Mouse (Mus musculus) liver, postnatal 0 days (tissue): ENCODE results near the gene Pbld1. TPM values are rescaled to one million over a fixed set of nuclear protein-coding genes. Genes with fewer than 3 reads are reported as not detected.

Experiments used
- ATAC-seq: fragments of 200-750 bp; cut with Nextera tagmentation; 2 replicates; pipeline ENCODE4 v1.8.0; 2017; ENCODE audit warnings: mild to moderate bottlenecking, moderate library complexity
- DNase-seq: peaks from one replicate; pipeline ENCODE4 v3.0.0-alpha.2; 2016
- H3K27ac ChIP-seq: fragments of 300-500 bp; sonication (generic); 2 replicates; pipeline ENCODE4 v1.5.1; 2014; ENCODE audit warnings: antibody characterized with exemption, moderate library complexity, mild to moderate bottlenecking, low read depth
- H3K27me3 ChIP-seq: fragments of 300-500 bp; sonication (generic); 2 replicates; pipeline ENCODE4 v1.6.1; 2014; ENCODE audit warnings: low read length, control low read depth, mixed read lengths; ENCODE audit not compliant: insufficient read depth
- H3K36me3 ChIP-seq: fragments of 300-500 bp; sonication (generic); replicated peaks from 2 replicates; pipeline ENCODE4 v1.6.1; 2014; ENCODE audit warnings: mild to moderate bottlenecking, control low read depth, low read length, moderate library complexity, mixed read lengths; ENCODE audit not compliant: insufficient read depth
- H3K4me1 ChIP-seq: fragments of 300-500 bp; sonication (generic); 2 replicates; pipeline ENCODE4 v1.6.1; 2014; ENCODE audit warnings: antibody characterized with exemption, mild to moderate bottlenecking, control low read depth; ENCODE audit not compliant: insufficient read depth
- H3K4me2 ChIP-seq: fragments of 300-500 bp; sonication (generic); 2 replicates; pipeline ENCODE4 v1.6.1; 2014; ENCODE audit warnings: low read depth, mild to moderate bottlenecking, low read length, moderate library complexity, mixed read lengths
- H3K4me3 ChIP-seq: fragments of 300-500 bp; sonication (generic); 2 replicates; pipeline ENCODE4 v1.5.1; 2014; ENCODE audit warnings: low read depth, low read length
- H3K9ac ChIP-seq: fragments of 300-500 bp; sonication (generic); replicated peaks from 2 replicates; pipeline ENCODE4 v1.6.1; 2014; ENCODE audit warnings: mild to moderate bottlenecking, moderate library complexity
- H3K9me3 ChIP-seq: fragments of 300-500 bp; sonication (generic); 2 replicates; pipeline ENCODE4 v1.6.1; 2016; ENCODE audit warnings: mild to moderate bottlenecking, control low read depth, low read length, mixed read lengths
- CTCF ChIP-seq: sonication (generic); IDR thresholded peaks from 2 replicates; pipeline ENCODE4 v1.5.1; 2016; ENCODE audit warnings: antibody characterized with exemption, low read depth
- EP300 ChIP-seq: IDR thresholded peaks from 2 replicates; pipeline ENCODE4 v1.6.1; 2016; ENCODE audit warnings: antibody characterized with exemption, low read depth, mild to moderate bottlenecking
- WGBS: fragments of 180-500 bp; shearing (Covaris S2); extraction: QIAGEN DNeasy Blood & Tissue Kit; methylation state at CpG from one replicate; pipeline ENCODE4 v1.1.7; 2014; ENCODE audit not compliant: insufficient replicate concordance; 5-methylcytosine and 5-hydroxymethylcytosine counted together
- polyA plus RNA-seq: library from polyadenylated mRNA; unstranded; fragments of >200 nt; fragmentation: Nextera tagmentation; extraction: Ambion mirVana; gene quantifications from 2 replicates; pipeline ENCODE4 v1.2.1, GENCODE M21; 2015

Pbld1 gene
- 66.9 and 67.6 TPM in 2 replicates for polyA plus RNA-seq

DNA sequence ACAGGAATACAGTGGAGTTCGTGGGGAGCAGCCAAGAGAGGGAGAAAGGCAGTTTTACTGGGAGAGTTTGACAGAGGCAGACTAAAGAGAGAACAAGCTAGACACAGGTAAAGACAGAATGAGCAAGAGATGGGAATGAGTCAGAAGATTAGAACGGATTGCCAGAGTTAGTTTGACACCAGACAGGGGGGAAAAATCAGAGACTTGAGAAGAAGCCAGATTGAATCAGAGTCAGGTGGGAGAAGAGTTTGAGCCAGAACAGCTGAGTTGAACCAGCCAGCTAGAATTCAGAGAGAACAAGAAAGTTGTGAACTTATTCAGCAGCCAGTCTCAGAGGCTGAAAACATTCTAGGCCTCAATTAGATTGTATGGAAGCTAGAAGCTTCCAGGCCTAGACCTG is at the start of gene Pbld1:
Gene Pbld1 (plus strand): TSS at position 301 of the 400 bp plus-strand sequence.
- H3K27ac ChIP-seq = peak within 1 kb of the TSS; percentile 80
- H3K36me3 ChIP-seq = no peaks in the 10 kb centered on the region
- H3K27me3 ChIP-seq = no peaks in the 10 kb centered on the region
- no peak within 1 kb of the TSS for H3K4me3 ChIP-seq
- 66% methylated on average over 2 of the region's 2 CpGs for WGBS
- no peaks in the 10 kb centered on the region for H3K9me3 ChIP-seq
- TF ChIP-seq EP300 (no peak), CTCF (no peak)
- no peak within 1 kb of the TSS; the same call in 1 of the 2 replicates for H3K9ac ChIP-seq
- DNase-seq (no peak), ATAC-seq (no peak)
- H3K4me1 ChIP-seq = no peaks in the 10 kb centered on the region
- H3K4me2 ChIP-seq = peak within 1 kb of the TSS; percentile 64

DNA sequence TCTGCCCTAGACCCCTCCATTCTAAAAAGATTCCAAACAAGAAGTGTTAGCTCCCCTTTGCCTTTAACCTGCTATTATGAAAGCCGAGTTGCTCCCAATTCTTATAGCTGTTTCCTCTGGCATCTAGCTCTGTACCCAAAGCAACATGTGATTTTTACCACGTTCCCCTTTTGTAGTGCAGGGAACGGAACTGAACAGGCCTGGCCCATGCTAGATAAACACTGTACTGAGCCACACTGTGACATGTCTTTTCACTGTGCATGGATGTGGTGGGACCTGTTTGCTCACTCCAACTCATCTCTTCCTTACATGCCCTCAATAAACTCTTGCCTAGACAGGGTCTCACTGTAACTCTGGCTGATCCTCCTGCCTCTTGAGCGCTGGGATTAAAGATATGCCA is 49.7 kb upstream of the Pbld1 start:
- ATAC-seq = 0 out of 2 replicates have a peak, but pooled peaks have one; percentile 27

DNA sequence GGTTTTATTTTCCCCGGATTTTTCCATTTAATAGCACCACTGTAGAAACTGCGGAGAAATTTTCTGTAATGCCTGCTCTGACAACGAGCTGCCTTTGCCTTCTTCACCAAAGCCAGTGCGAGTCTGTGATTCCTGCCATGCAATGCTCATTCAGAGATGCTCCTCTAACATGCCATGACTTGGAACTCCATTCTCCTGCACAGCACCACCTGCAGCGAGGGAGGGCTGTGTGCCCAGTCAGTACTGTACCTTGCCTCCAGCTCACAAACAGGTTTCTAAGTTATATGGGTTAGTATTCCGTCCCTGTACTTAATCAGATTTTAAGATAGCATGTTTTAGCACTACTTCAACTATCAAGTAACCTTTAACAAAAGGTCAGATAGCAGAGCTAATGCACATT is 48.4 kb upstream of the Pbld1 start:
- Histone ChIP-seq H3K9ac (no peak overlapping the region), H3K4me1 (no peaks in the 10 kb centered on the region), H3K27ac (no peak overlapping the region), H3K9me3 (no peaks in the 10 kb centered on the region), H3K4me2 (no peak overlapping the region), H3K36me3 (peaks cover 54% of the 10 kb centered on the region), H3K27me3 (no peaks in the 10 kb centered on the region), H3K4me3 (no peak overlapping the region)
- no peak for DNase-seq
- TF ChIP-seq CTCF (no peak), EP300 (no peak)
- WGBS = 87% methylated on average over 6 of the region's 6 CpGs
- ATAC-seq = no peak

More for the DNA sequence above, 49.7 kb upstream of the Pbld1 start:
- Histone ChIP-seq H3K4me2 (no peak overlapping the region), H3K4me1 (no peaks in the 10 kb centered on the region), H3K4me3 (no peak overlapping the region), H3K36me3 (peaks cover 42% of the 10 kb centered on the region), H3K27me3 (no peaks in the 10 kb centered on the region), H3K9me3 (no peaks in the 10 kb centered on the region), H3K27ac (no peak overlapping the region), H3K9ac (no peak overlapping the region)
- DNase-seq = no peak
- TF ChIP-seq EP300 = no peak
- no peak for TF ChIP-seq CTCF
- 48% methylated on average over 4 of the region's 4 CpGs for WGBS

DNA sequence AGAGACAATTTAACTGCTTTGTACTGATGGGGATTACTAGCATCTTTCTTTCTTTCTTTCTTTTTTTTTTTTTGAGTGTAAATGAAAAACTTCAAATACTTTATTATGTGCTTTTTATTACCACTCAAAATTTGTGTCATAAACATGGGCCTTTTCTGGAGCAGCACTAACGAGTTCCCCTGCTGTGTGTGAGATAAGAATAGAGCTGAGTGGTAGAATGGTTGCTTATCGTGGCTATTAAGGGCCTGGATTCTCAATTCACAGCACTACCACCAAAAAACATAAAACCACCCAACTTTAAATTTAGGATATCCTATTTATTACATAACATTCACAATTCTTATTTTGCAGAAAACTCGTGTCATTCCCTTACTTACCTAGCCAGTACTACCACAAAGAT is 46.5 kb upstream of the Pbld1 start:
- WGBS = 52% methylated on average over 3 of the region's 3 CpGs
- H3K4me2 ChIP-seq = no peak overlapping the region
- no peaks in the 10 kb centered on the region for H3K4me1 ChIP-seq
- no peak overlapping the region for H3K27ac ChIP-seq
- H3K36me3 ChIP-seq = peaks cover 64% of the 10 kb centered on the region
- no peak overlapping the region for H3K4me3 ChIP-seq
- no peak overlapping the region for H3K9ac ChIP-seq
- no peaks in the 10 kb centered on the region for H3K27me3 ChIP-seq
- DNase-seq (no peak), ATAC-seq (no peak)
- no peaks in the 10 kb centered on the region for H3K9me3 ChIP-seq
- no peak for TF ChIP-seq CTCF
- no peak for TF ChIP-seq EP300

DNA sequence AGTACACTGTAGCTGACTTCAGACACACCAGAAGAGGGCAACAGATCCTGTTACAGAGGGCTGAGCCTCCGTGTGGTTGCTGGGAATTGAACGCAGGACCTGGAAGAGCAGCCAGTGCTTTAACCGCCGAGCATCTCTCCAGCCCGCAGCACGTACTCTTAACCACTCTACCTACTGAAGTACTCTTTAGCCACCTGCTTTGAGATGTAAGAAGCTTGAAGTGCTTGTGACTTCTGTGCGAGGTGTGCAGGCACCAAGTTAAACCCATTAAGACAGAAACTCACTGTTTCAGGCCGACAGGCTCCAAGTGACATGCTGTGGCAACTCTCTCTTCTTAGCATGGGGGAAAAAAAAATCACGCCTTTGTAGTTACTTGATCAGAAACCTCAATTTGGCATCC is 45.8 kb upstream of the Pbld1 start:
- Histone ChIP-seq H3K4me2 (no peak overlapping the region), H3K36me3 (peaks cover 64% of the 10 kb centered on the region), H3K27me3 (no peaks in the 10 kb centered on the region), H3K4me1 (no peaks in the 10 kb centered on the region), H3K27ac (no peak overlapping the region), H3K9me3 (no peaks in the 10 kb centered on the region), H3K4me3 (no peak overlapping the region), H3K9ac (no peak overlapping the region)
- ATAC-seq (no peak), DNase-seq (no peak)
- WGBS = 88% methylated on average over 9 of the region's 9 CpGs
- no peak for TF ChIP-seq EP300
- TF ChIP-seq CTCF = no peak

DNA sequence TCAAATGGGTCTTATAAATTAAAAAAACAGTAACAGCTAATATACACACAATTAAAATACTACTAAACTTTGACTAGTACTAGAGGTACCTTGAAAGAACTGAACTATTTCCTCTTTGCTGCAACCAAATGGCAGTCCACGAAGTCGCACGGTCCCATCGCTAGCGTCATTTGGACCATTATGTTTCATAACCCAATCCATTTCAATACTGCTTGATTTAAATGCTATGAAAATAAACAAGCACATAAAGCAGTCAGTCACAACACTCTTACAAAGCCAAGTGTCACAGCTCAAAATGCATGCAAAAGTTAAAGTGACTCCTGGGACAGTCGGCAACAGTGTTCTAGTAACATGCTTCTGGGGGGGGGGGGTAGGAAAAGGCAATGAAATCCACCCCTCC is 40.7 kb upstream of the Pbld1 start:
- TF ChIP-seq CTCF (no peak), EP300 (no peak)
- Histone ChIP-seq H3K9me3 (no peaks in the 10 kb centered on the region), H3K36me3 (peaks cover 37% of the 10 kb centered on the region), H3K9ac (no peak overlapping the region), H3K27ac (no peak overlapping the region), H3K4me3 (no peak overlapping the region), H3K27me3 (no peaks in the 10 kb centered on the region), H3K4me2 (no peak overlapping the region), H3K4me1 (peaks cover 11% of the 10 kb centered on the region)
- ATAC-seq (no peak), DNase-seq (no peak)
- 91% methylated on average over 6 of the region's 6 CpGs for WGBS

DNA sequence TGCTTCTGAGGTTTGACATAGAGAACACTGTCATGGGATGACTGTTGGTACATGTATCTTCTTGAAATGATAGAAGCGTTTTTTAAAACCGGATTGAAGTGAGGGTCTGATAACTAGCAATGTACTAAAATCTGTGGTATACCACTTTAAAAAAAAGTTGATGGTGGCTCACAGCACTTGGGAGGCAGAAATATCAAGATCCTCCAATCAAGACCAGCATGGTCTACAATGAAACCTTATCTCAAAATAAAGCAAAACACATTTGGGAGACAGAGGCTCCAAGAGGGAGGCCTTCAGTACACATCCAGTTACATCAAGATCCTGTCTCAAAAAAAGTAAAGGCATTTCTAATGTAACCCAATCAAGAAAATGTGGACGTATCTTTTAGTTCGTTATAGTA is 38.3 kb upstream of the Pbld1 start:
- Histone ChIP-seq H3K27ac (no peak overlapping the region), H3K27me3 (no peaks in the 10 kb centered on the region), H3K4me1 (peaks cover 22% of the 10 kb centered on the region), H3K9ac (peak overlapping the region; percentile 100), H3K4me2 (peak overlapping the region; percentile 82), H3K36me3 (peaks cover 14% of the 10 kb centered on the region), H3K9me3 (no peaks in the 10 kb centered on the region), H3K4me3 (peak overlapping the region; percentile 99)
- no peak for ATAC-seq
- TF ChIP-seq CTCF (no peak), EP300 (no peak)
- 24% methylated on average over 4 of the region's 4 CpGs for WGBS
- DNase-seq = no peak
